Mouse (Mus musculus): ENCODE results near the gene Lrrc29. TPM values are rescaled to one million over a fixed set of nuclear protein-coding genes. Genes with fewer than 3 reads are reported as not detected.

The Lrrc29 gene
- polyA plus RNA-seq, 1 experiment, result 13.2 TPM

GRCm38 (mm10) chr8:105313622-105314402 lies 12.3 kb downstream of the Lrrc29 start:
- 81% methylated on average over 9 of the region's 9 CpGs for WGBS
- no peak overlapping the region for H3K4me3 ChIP-seq (replicated peaks; ENCODE audit: extremely low read depth, low read depth, low read length)
- no peak for DNase-seq

DNA sequence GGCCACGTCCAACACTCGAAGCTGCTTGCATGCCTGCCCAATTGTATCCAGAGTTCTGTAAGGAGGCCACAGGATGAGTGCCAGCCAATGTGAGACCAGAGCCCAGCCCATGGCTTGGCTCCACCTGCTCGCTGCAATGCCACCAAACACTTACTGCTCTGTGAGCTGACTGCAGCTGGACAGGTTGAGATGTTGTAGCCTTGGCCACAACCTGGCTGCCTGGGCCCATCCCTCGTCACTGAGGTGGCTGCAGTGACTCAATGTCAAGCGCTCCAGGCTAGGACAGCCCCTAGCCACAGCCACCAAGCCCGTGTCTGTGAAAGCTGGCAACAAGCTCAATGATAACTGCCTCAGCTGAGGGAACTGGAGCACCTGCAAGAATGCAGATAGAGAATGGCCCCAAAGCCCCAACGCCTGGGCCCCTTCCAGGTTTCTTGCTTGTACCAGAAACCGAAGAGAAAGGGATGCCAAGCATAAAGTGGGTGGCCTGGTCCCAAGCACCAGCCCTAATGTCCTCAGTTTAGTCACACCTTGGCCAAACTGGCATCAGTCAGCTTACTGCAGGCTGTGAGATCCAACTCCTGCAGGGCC lies 13.1 kb downstream of the Lrrc29 start:
- Histone ChIP-seq H3K4me1 (ENCODE audit: control insufficient read depth, insufficient read depth, low read length) (peaks cover 4% of the 10 kb centered on the region; the same call in 1 of the 2 replicates), H3K4me3 (replicated peaks; ENCODE audit: extremely low read depth, low read depth, low read length) (no peak overlapping the region)
- WGBS, result 77% methylated on average over 8 of the region's 8 CpGs
- DNase-seq, result no peak
- TF ChIP-seq POLR2A (IDR thresholded peaks at IDR 0.05; ENCODE audit: borderline replicate concordance, extremely low read depth, low read depth, low read length), result no peak

More at GRCm38 (mm10) chr8:105313622-105314402, 12.3 kb downstream of the Lrrc29 start:
- peaks cover 4% of the 10 kb centered on the region; the same call in 1 of the 2 replicates for H3K4me1 ChIP-seq (ENCODE audit: control insufficient read depth, insufficient read depth, low read length)
- TF ChIP-seq POLR2A (IDR thresholded peaks at IDR 0.05; ENCODE audit: borderline replicate concordance, extremely low read depth, low read depth, low read length) (no peak), CTCF (IDR thresholded peaks at IDR 0.05; ENCODE audit: insufficient read depth, low read length) (no peak)

DNA sequence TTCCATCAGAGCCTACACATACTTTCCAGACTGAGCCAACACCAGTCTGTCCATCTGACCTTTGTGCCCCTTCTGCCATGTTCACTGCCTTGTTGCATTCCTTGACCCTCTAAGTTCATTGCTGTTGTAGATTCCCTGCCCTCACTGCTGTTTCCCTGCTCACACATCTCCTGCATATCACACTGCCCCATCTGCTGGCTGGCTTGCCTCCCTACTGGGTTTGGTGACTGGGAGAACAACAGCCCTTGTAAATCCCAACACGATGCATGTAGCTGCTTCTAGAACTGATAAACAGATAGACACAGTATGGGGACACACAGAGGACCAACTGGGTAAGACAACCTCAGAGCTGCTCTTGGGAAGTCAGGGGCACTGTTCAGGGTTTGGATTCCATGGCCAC lies 14.4 kb downstream of the Lrrc29 start:
- H3K4me3 ChIP-seq (replicated peaks; ENCODE audit: extremely low read depth, low read depth, low read length), result no peak overlapping the region
- peaks cover 4% of the 10 kb centered on the region; the same call in 1 of the 2 replicates for H3K4me1 ChIP-seq (ENCODE audit: control insufficient read depth, insufficient read depth, low read length)
- DNase-seq, result no peak
- WGBS, result 83% methylated on average over 1 of the region's 1 CpGs
- TF ChIP-seq CTCF (IDR thresholded peaks at IDR 0.05; ENCODE audit: insufficient read depth, low read length), result no peak
- no peak for TF ChIP-seq POLR2A (IDR thresholded peaks at IDR 0.05; ENCODE audit: borderline replicate concordance, extremely low read depth, low read depth, low read length)

GRCm38 (mm10) chr8:105310118-105310517 lies 16.0 kb downstream of the Lrrc29 start:
- WGBS, result 85% methylated on average over 8 of the region's 8 CpGs
- no peak for DNase-seq
- Histone ChIP-seq H3K4me3 (replicated peaks; ENCODE audit: extremely low read depth, low read depth, low read length) (no peak overlapping the region), H3K4me1 (ENCODE audit: control insufficient read depth, insufficient read depth, low read length) (no peaks in the 10 kb centered on the region; the same call in 1 of the 2 replicates)
- TF ChIP-seq CTCF (IDR thresholded peaks at IDR 0.05; ENCODE audit: insufficient read depth, low read length) (no peak), POLR2A (IDR thresholded peaks at IDR 0.05; ENCODE audit: borderline replicate concordance, extremely low read depth, low read depth, low read length) (no peak)

GRCm38 (mm10) chr8:105309142-105309847 lies 16.8 kb downstream of the Lrrc29 start:
- no peak for DNase-seq
- WGBS, result 82% methylated on average over 15 of the region's 15 CpGs
- H3K4me3 ChIP-seq (replicated peaks; ENCODE audit: extremely low read depth, low read depth, low read length), result no peak overlapping the region

GRCm38 (mm10) chr8:105308428-105308827 lies 17.6 kb downstream of the Lrrc29 start:
- DNase-seq, result no peak
- Histone ChIP-seq H3K4me1 (ENCODE audit: control insufficient read depth, insufficient read depth, low read length) (peaks cover 4% of the 10 kb centered on the region), H3K4me3 (replicated peaks; ENCODE audit: extremely low read depth, low read depth, low read length) (no peak overlapping the region)
- no peak for TF ChIP-seq CTCF (IDR thresholded peaks at IDR 0.05; ENCODE audit: insufficient read depth, low read length)
- no peak for TF ChIP-seq POLR2A (IDR thresholded peaks at IDR 0.05; ENCODE audit: borderline replicate concordance, extremely low read depth, low read depth, low read length)
- WGBS, result 95% methylated on average over 10 of the region's 10 CpGs

More at GRCm38 (mm10) chr8:105309142-105309847, 16.8 kb downstream of the Lrrc29 start:
- peaks cover 4% of the 10 kb centered on the region for H3K4me1 ChIP-seq (ENCODE audit: control insufficient read depth, insufficient read depth, low read length)
- TF ChIP-seq CTCF (IDR thresholded peaks at IDR 0.05; ENCODE audit: insufficient read depth, low read length) (no peak), POLR2A (IDR thresholded peaks at IDR 0.05; ENCODE audit: borderline replicate concordance, extremely low read depth, low read depth, low read length) (no peak)

GRCm38 (mm10) chr8:105307670-105308069 lies 18.4 kb downstream of the Lrrc29 start:
- WGBS, result 92% methylated on average over 13 of the region's 13 CpGs
- Histone ChIP-seq H3K4me1 (ENCODE audit: control insufficient read depth, insufficient read depth, low read length) (peaks cover 4% of the 10 kb centered on the region), H3K4me3 (replicated peaks; ENCODE audit: extremely low read depth, low read depth, low read length) (no peak overlapping the region)
- no peak for DNase-seq
- TF ChIP-seq CTCF (IDR thresholded peaks at IDR 0.05; ENCODE audit: insufficient read depth, low read length) (no peak), POLR2A (IDR thresholded peaks at IDR 0.05; ENCODE audit: borderline replicate concordance, extremely low read depth, low read depth, low read length) (no peak)

GRCm38 (mm10) chr8:105306146-105306691 lies 19.9 kb downstream of the Lrrc29 start:
- 35% methylated on average over 5 of the region's 5 CpGs for WGBS
- TF ChIP-seq POLR2A (IDR thresholded peaks at IDR 0.05; ENCODE audit: borderline replicate concordance, extremely low read depth, low read depth, low read length) (no peak), CTCF (IDR thresholded peaks at IDR 0.05; ENCODE audit: insufficient read depth, low read length) (no peak)
- H3K4me3 ChIP-seq (replicated peaks; ENCODE audit: extremely low read depth, low read depth, low read length), result peak overlapping the region; percentile 18
- no peak for DNase-seq
- peaks cover 4% of the 10 kb centered on the region for H3K4me1 ChIP-seq (ENCODE audit: control insufficient read depth, insufficient read depth, low read length)
